Mouse (Mus musculus): ENCODE results near the gene Rps6ka2. TPM values are rescaled to one million over a fixed set of nuclear protein-coding genes. Genes with fewer than 3 reads are reported as not detected.

Gene Rps6ka2
- total RNA-seq, 1 experiment = 16.2 TPM

- TF ChIP-seq HCFC1 (IDR thresholded peaks at IDR 0.05; ENCODE audit: borderline replicate concordance, insufficient read depth, low read length) (no peak), ZNF384 (IDR thresholded peaks at IDR 0.05; ENCODE audit: low read depth, low read length) (no peak), ZC3H11A (IDR thresholded peaks at IDR 0.05; ENCODE audit: borderline replicate concordance, low read depth, low read length) (no peak), CHD2 (IDR thresholded peaks at IDR 0.05; ENCODE audit: low read depth, low read length) (no peak), MAFK (IDR thresholded peaks at IDR 0.05; ENCODE audit: insufficient read depth, low read depth, low read length) (no peak)
- Histone ChIP-seq H3K9me3 (ENCODE audit: control insufficient read depth, insufficient read depth, low read depth, low read length) (no peaks in the 10 kb centered on the region), H3K4me3 (ENCODE audit: insufficient read depth in 1 of 2, low read depth in 1 of 2, low read length in 2 of 2, poor library complexity in 1 of 2, severe bottlenecking in 1 of 2) (no peak overlapping the region), H3K27ac (ENCODE audit: insufficient read depth, low read depth, low read length, poor library complexity, severe bottlenecking) (no peak overlapping the region), H3K4me1 (ENCODE audit: control insufficient read depth in 2 of 2, insufficient read depth in 2 of 2, low read length in 2 of 2, poor library complexity in 1 of 2) (peaks cover 1 to 10% of the 10 kb centered on the region in 2 experiments; a peak in 1 of 4 replicates), H3K9ac (ENCODE audit: insufficient read depth, low read depth, low read length, poor library complexity, severe bottlenecking) (no peak overlapping the region), H3K36me3 (ENCODE audit: control insufficient read depth, insufficient read depth, low read length, poor library complexity, severe bottlenecking) (peaks cover 10% of the 10 kb centered on the region; the same call in 1 of the 2 replicates)
- in situ Hi-C loops (cut with MboI; ENCODE audit: low sequenced_read_pairs in 2 of 2, unreplicated experiment in 2 of 2) = no loop called here
- DNase-seq (ENCODE audit: low read depth, low spot score) = no peak
Observed at GRCm38 (mm10) chr17:7262620-7263019, 92.7 kb downstream of the Rps6ka2 start.

- no peak for TF ChIP-seq HCFC1 (IDR thresholded peaks at IDR 0.05; ENCODE audit: borderline replicate concordance, insufficient read depth, low read length)
- no peak for TF ChIP-seq ZC3H11A (IDR thresholded peaks at IDR 0.05; ENCODE audit: borderline replicate concordance, low read depth, low read length)
- TF ChIP-seq ZNF384 (IDR thresholded peaks at IDR 0.05; ENCODE audit: low read depth, low read length) = no peak
- no peak for TF ChIP-seq MAFK (IDR thresholded peaks at IDR 0.05; ENCODE audit: insufficient read depth, low read depth, low read length)
- no peak for TF ChIP-seq CHD2 (IDR thresholded peaks at IDR 0.05; ENCODE audit: low read depth, low read length)
- in situ Hi-C loops (cut with MboI; ENCODE audit: low sequenced_read_pairs in 2 of 2, unreplicated experiment in 2 of 2) = no loop called here
- H3K4me1 ChIP-seq (ENCODE audit: control insufficient read depth in 2 of 2, insufficient read depth in 2 of 2, low read length in 2 of 2, poor library complexity in 1 of 2) = peaks cover 1 to 10% of the 10 kb centered on the region in 2 experiments; a peak in 1 of 4 replicates
- no peak overlapping the region for H3K9ac ChIP-seq (ENCODE audit: insufficient read depth, low read depth, low read length, poor library complexity, severe bottlenecking)
- H3K4me3 ChIP-seq (ENCODE audit: insufficient read depth in 1 of 2, low read depth in 1 of 2, low read length in 2 of 2, poor library complexity in 1 of 2, severe bottlenecking in 1 of 2) = no peak overlapping the region
- peaks cover 6% of the 10 kb centered on the region; the same call in 1 of the 2 replicates for H3K36me3 ChIP-seq (ENCODE audit: control insufficient read depth, insufficient read depth, low read length, poor library complexity, severe bottlenecking)
- H3K27ac ChIP-seq (ENCODE audit: insufficient read depth, low read depth, low read length, poor library complexity, severe bottlenecking) = no peak overlapping the region
- no peaks in the 10 kb centered on the region for H3K9me3 ChIP-seq (ENCODE audit: control insufficient read depth, insufficient read depth, low read depth, low read length)
- DNase-seq (ENCODE audit: low read depth, low spot score) = no peak
Observed at GRCm38 (mm10) chr17:7264610-7265009, 94.7 kb downstream of the Rps6ka2 start.

GRCm38 (mm10) chr17:7265291-7265690, 95.4 kb downstream of the Rps6ka2 start:
- H3K9ac ChIP-seq (ENCODE audit: insufficient read depth, low read depth, low read length, poor library complexity, severe bottlenecking) = no peak overlapping the region
- H3K36me3 ChIP-seq (ENCODE audit: control insufficient read depth, insufficient read depth, low read length, poor library complexity, severe bottlenecking) = peaks cover 6% of the 10 kb centered on the region; the same call in 1 of the 2 replicates
- no peak for DNase-seq (ENCODE audit: low read depth, low spot score)
- no peak overlapping the region for H3K27ac ChIP-seq (ENCODE audit: insufficient read depth, low read depth, low read length, poor library complexity, severe bottlenecking)
- in situ Hi-C loops (cut with MboI; ENCODE audit: low sequenced_read_pairs in 2 of 2, unreplicated experiment in 2 of 2) = no loop called here
- TF ChIP-seq HCFC1 (IDR thresholded peaks at IDR 0.05; ENCODE audit: borderline replicate concordance, insufficient read depth, low read length) = no peak
- H3K4me1 ChIP-seq (ENCODE audit: control insufficient read depth in 2 of 2, insufficient read depth in 2 of 2, low read length in 2 of 2, poor library complexity in 1 of 2) = peaks cover 1 to 8% of the 10 kb centered on the region in 2 experiments; a peak in 1 of 4 replicates
- H3K9me3 ChIP-seq (ENCODE audit: control insufficient read depth, insufficient read depth, low read depth, low read length) = no peaks in the 10 kb centered on the region
- no peak overlapping the region for H3K4me3 ChIP-seq (ENCODE audit: insufficient read depth in 1 of 2, low read depth in 1 of 2, low read length in 2 of 2, poor library complexity in 1 of 2, severe bottlenecking in 1 of 2)

- Histone ChIP-seq H3K27ac (ENCODE audit: insufficient read depth, low read depth, low read length, poor library complexity, severe bottlenecking) (no peak overlapping the region), H3K4me1 (ENCODE audit: control insufficient read depth in 2 of 2, insufficient read depth in 2 of 2, low read length in 2 of 2, poor library complexity in 1 of 2) (peaks cover 1 to 9% of the 10 kb centered on the region in 2 experiments; a peak in 1 of 4 replicates), H3K36me3 (ENCODE audit: control insufficient read depth, insufficient read depth, low read length, poor library complexity, severe bottlenecking) (peaks cover 7% of the 10 kb centered on the region; the same call in 1 of the 2 replicates), H3K4me3 (ENCODE audit: insufficient read depth in 1 of 2, low read depth in 1 of 2, low read length in 2 of 2, poor library complexity in 1 of 2, severe bottlenecking in 1 of 2) (no peak overlapping the region), H3K9ac (ENCODE audit: insufficient read depth, low read depth, low read length, poor library complexity, severe bottlenecking) (no peak overlapping the region), H3K9me3 (ENCODE audit: control insufficient read depth, insufficient read depth, low read depth, low read length) (no peaks in the 10 kb centered on the region)
- in situ Hi-C loops (cut with MboI; ENCODE audit: low sequenced_read_pairs in 2 of 2, unreplicated experiment in 2 of 2) = no loop called here
- no peak for DNase-seq (ENCODE audit: low read depth, low spot score)
- TF ChIP-seq CHD2 (IDR thresholded peaks at IDR 0.05; ENCODE audit: low read depth, low read length) (no peak), ZC3H11A (IDR thresholded peaks at IDR 0.05; ENCODE audit: borderline replicate concordance, low read depth, low read length) (no peak), ZNF384 (IDR thresholded peaks at IDR 0.05; ENCODE audit: low read depth, low read length) (no peak), HCFC1 (IDR thresholded peaks at IDR 0.05; ENCODE audit: borderline replicate concordance, insufficient read depth, low read length) (no peak), MAFK (IDR thresholded peaks at IDR 0.05; ENCODE audit: insufficient read depth, low read depth, low read length) (no peak)
Observed at GRCm38 (mm10) chr17:7265705-7266368, 95.9 kb downstream of the Rps6ka2 start.
